Mouse (Mus musculus) bone marrow macrophage, adult 2 months (primary cell): ENCODE data around the gene Apol9b. TPM values are rescaled to one million over a fixed set of nuclear protein-coding genes. Genes with fewer than 3 reads are reported as not detected.

Experiments used
- H3K27ac ChIP-seq: 2 replicates; pipeline ENCODE4 v1.5.1; 2012; ENCODE audit warnings: low read depth, low read length; ENCODE audit not compliant: insufficient read depth
- H3K4me1 ChIP-seq: 2 replicates; pipeline ENCODE4 v1.6.1; 2012; ENCODE audit warnings: low read length; ENCODE audit not compliant: control insufficient read depth, insufficient read depth
- H3K4me3 ChIP-seq: 2 replicates; pipeline ENCODE4 v1.5.1; 2012; ENCODE audit warnings: mild to moderate bottlenecking, low read length, moderate library complexity; ENCODE audit not compliant: insufficient read depth
- CTCF ChIP-seq: IDR thresholded peaks from 2 replicates; pipeline ENCODE4 v1.5.1; 2012; ENCODE audit warnings: low read depth, mild to moderate bottlenecking, low read length, moderate library complexity
- POLR2A ChIP-seq: IDR thresholded peaks from 2 replicates; pipeline ENCODE4 v1.6.1; 2012; ENCODE audit warnings: mild to moderate bottlenecking, low read depth, low read length, borderline replicate concordance
- polyA plus RNA-seq: library from polyadenylated mRNA; stranded (reverse); fragments of >200 nt; gene quantifications from 2 replicates; pipeline ENCODE4 v1.2.4, GENCODE M21; 2012; ENCODE audit not compliant: missing spikeins, insufficient read depth, insufficient read length

Apol9b gene
- polyA plus RNA-seq, 1 experiment: 0.72 TPM

GRCm38 (mm10) chr15:77784039-77784824 lies 55.4 kb downstream of the Apol9b start:
- no peak overlapping the region for H3K27ac ChIP-seq
- H3K4me1 ChIP-seq: no peaks in the 10 kb centered on the region
- TF ChIP-seq POLR2A (no peak), CTCF (no peak)
- H3K4me3 ChIP-seq: no peak overlapping the region

- H3K4me3 ChIP-seq: no peak overlapping the region
- no peaks in the 10 kb centered on the region for H3K4me1 ChIP-seq
- no peak overlapping the region for H3K27ac ChIP-seq
- TF ChIP-seq CTCF (no peak), POLR2A (no peak)
Observed at GRCm38 (mm10) chr15:77785807-77786206, 57.0 kb downstream of the Apol9b start.

Other genes starting within 250 kb of the Apol9b start
- gene Apol11a, start 220.8 kb upstream of the Apol9b start, polyA plus RNA-seq: not detected in 2 replicates
- gene Apol7c, start 195.7 kb upstream of the Apol9b start, polyA plus RNA-seq: 0.60 and 0.71 TPM in 2 replicates
- not detected in 2 replicates for gene 1700025B11Rik, start 167.1 kb upstream of the Apol9b start, polyA plus RNA-seq
- not detected in 2 replicates for gene Apol10b, start 132.9 kb upstream of the Apol9b start, polyA plus RNA-seq
- gene Gm36245, start 129.8 kb upstream of the Apol9b start, polyA plus RNA-seq: not detected in 2 replicates
- gene Apol11b, start 85.8 kb upstream of the Apol9b start, polyA plus RNA-seq: not detected in 2 replicates
- not detected in 2 replicates for gene Apol7e, start 30.2 kb upstream of the Apol9b start, polyA plus RNA-seq
- gene Apol8, start 28.0 kb downstream of the Apol9b start, polyA plus RNA-seq: not detected in 2 replicates
- gene Myh9, start 113.1 kb downstream of the Apol9b start, polyA plus RNA-seq: 170 and 194 TPM in 2 replicates
- 141 and 148 TPM in 2 replicates for gene Txn2, start 200.0 kb downstream of the Apol9b start, polyA plus RNA-seq
- gene Foxred2, start 227.7 kb downstream of the Apol9b start, polyA plus RNA-seq: 12.3 and 13.3 TPM in 2 replicates
- gene Eif3d, start 241.8 kb downstream of the Apol9b start, polyA plus RNA-seq: 82.5 and 87.7 TPM in 2 replicates